Comparison of ENCODE assay signal across 8 mouse cellular contexts in the genomic region with DNA sequence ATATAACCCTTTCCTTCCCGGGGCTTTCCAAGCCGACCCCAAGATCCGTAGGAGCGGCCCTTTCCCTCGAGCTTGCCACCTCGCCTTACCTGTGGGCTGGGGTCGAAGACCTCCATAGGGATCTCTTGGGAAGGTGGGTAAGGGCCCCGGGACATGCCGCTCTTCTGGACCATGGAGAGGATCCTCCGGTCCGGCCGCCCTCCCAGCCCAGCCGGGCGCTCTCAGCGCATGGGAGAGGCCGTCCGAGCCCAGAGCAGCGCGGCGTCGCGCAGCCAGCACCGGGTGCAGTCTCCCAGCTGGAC. TPM values are rescaled to one million over a fixed set of nuclear protein-coding genes. Genes with fewer than 3 reads are reported as not detected.
DNase-seq lines count a peak whose midpoint lies in the region; ATAC-seq and TF ChIP-seq lines count a peak whose summit lies in the region.

No protein-coding gene starts in this region.

- no peak for TF ChIP-seq EP300 in liver, embryonic 14.5 days (IDR thresholded peaks at IDR 0.05; ENCODE audit: low read depth)

- H3K9ac ChIP-seq in forebrain, embryonic 13.5 days, result peak overlapping the region; percentile 96
- H3K9ac ChIP-seq in liver, embryonic 14.5 days (replicated peaks), result peak overlapping the region; percentile 27

- peak; percentile 44 for ATAC-seq in forebrain, embryonic 13.5 days
- ATAC-seq in liver, embryonic 14.5 days (ENCODE audit: insufficient read depth), result no peak

- H3K27ac ChIP-seq in heart, embryonic 10.5 days, result peak overlapping the region; percentile 89
- H3K27ac ChIP-seq in forebrain, embryonic 13.5 days, result peak overlapping the region; percentile 95
- H3K27ac ChIP-seq in liver, embryonic 14.5 days, result no peak overlapping the region

- peaks cover 4% of the 10 kb centered on the region for H3K79me3 ChIP-seq in C2C12 (ENCODE audit: low read depth)

- no peak for DNase-seq in heart, embryonic 10.5 days (ENCODE audit: low spot score)
- DNase-seq in heart, postnatal 10 days, result no peak
- no peak for DNase-seq in liver, embryonic 14.5 days (ENCODE audit: low read depth in 3 of 3, low spot score in 3 of 3)
- no peak for DNase-seq in adrenal gland, adult (ENCODE audit: inconsistent age in 2 of 2, low spot score in 1 of 2)
- no peak for DNase-seq in frontal cortex, postnatal 36 days (ENCODE audit: low spot score in 2 of 2)
- DNase-seq in adrenal gland, adult 8-10 months, result no peak

- H3K79me2 ChIP-seq in C2C12 (ENCODE audit: control insufficient read depth, insufficient read depth), result peaks cover 16% of the 10 kb centered on the region

- no peak for TF ChIP-seq CTCF in C2C12 (IDR thresholded peaks at IDR 0.05; ENCODE audit: control insufficient read depth, insufficient read depth, insufficient read length)
- TF ChIP-seq CTCF in liver, embryonic 14.5 days (IDR thresholded peaks at IDR 0.05; ENCODE audit: low read depth), result no peak

- H3K27me3 ChIP-seq in heart, embryonic 10.5 days (ENCODE audit: insufficient read depth, poor library complexity, severe bottlenecking), result peaks cover 25% of the 10 kb centered on the region
- no peaks in the 10 kb centered on the region for H3K27me3 ChIP-seq in C2C12 (ENCODE audit: control insufficient read depth, insufficient read depth, insufficient read length)
- H3K27me3 ChIP-seq in forebrain, embryonic 13.5 days, result no peaks in the 10 kb centered on the region
- peaks cover 6% of the 10 kb centered on the region; the same call in 1 of the 2 replicates for H3K27me3 ChIP-seq in liver, embryonic 14.5 days (ENCODE audit: control insufficient read depth, insufficient read depth, low read length)

- H3K4me3 ChIP-seq in heart, embryonic 10.5 days, result peak overlapping the region; percentile 76
- H3K4me3 ChIP-seq in C2C12 (ENCODE audit: insufficient read depth, poor library complexity, severe bottlenecking), result peak overlapping the region; percentile 51
- peak overlapping the region; percentile 87 for H3K4me3 ChIP-seq in forebrain, embryonic 13.5 days
- peak overlapping the region; percentile 23 to 56 for H3K4me3 ChIP-seq in liver, embryonic 14.5 days (ENCODE audit: insufficient read depth in 1 of 2, low read depth in 2 of 2, low read length in 2 of 2)

- H3K4me2 ChIP-seq in forebrain, embryonic 13.5 days, result peak overlapping the region; percentile 81
- peak overlapping the region; percentile 83 for H3K4me2 ChIP-seq in liver, embryonic 14.5 days (ENCODE audit: low read depth)

- peaks cover 2% of the 10 kb centered on the region; the same call in 1 of the 2 replicates for H3K36me3 ChIP-seq in heart, embryonic 10.5 days
- H3K36me3 ChIP-seq in C2C12 (ENCODE audit: control insufficient read depth, insufficient read depth), result no peaks in the 10 kb centered on the region
- peaks cover 18% of the 10 kb centered on the region for H3K36me3 ChIP-seq in forebrain, embryonic 13.5 days (ENCODE audit: poor library complexity, severe bottlenecking)
- H3K36me3 ChIP-seq in liver, embryonic 14.5 days (replicated peaks; ENCODE audit: control insufficient read depth, insufficient read depth, low read depth), result no peaks in the 10 kb centered on the region

- WGBS in heart, embryonic 10.5 days, result 0% methylated on average over 23 of the region's 23 CpGs
- WGBS in forebrain, embryonic 13.5 days, result 0% methylated on average over 20 of the region's 23 CpGs
- WGBS in liver, embryonic 14.5 days (ENCODE audit: insufficient replicate concordance), result 1% methylated on average over 23 of the region's 23 CpGs

- H3K4me1 ChIP-seq in heart, embryonic 10.5 days, result peaks cover 51% of the 10 kb centered on the region
- peaks cover 56% of the 10 kb centered on the region for H3K4me1 ChIP-seq in forebrain, embryonic 13.5 days
- peaks cover 6 to 9% of the 10 kb centered on the region in 2 experiments for H3K4me1 ChIP-seq in liver, embryonic 14.5 days (replicated peaks; ENCODE audit: control insufficient read depth in 2 of 2, insufficient read depth in 2 of 2, low read length in 1 of 2)

- intact Hi-C loops in heart, postnatal 10 days (cut with DNase I), result no loop called here

- peak overlapping the region; percentile 76 for H3ac ChIP-seq in C2C12 (ENCODE audit: control insufficient read depth, insufficient read length, low read depth)

- H3K9me3 ChIP-seq in heart, embryonic 10.5 days, result no peaks in the 10 kb centered on the region
- no peaks in the 10 kb centered on the region for H3K9me3 ChIP-seq in forebrain, embryonic 13.5 days (replicated peaks)
- no peaks in the 10 kb centered on the region for H3K9me3 ChIP-seq in liver, embryonic 14.5 days (ENCODE audit: control insufficient read depth, low read length)

TF ChIP-seq in C2C12, 6 proteins besides CTCF, POLR2A, EP300 and RAD21:
- TF ChIP-seq MAX (IDR thresholded peaks at IDR 0.05) (peak; percentile 21), CEBPB (IDR thresholded peaks at IDR 0.05; ENCODE audit: low read depth) (no peak), MYOD1 (IDR thresholded peaks at IDR 0.05; ENCODE audit: control insufficient read depth, insufficient read length, low read depth) (no peak), MYOG (IDR thresholded peaks at IDR 0.05; ENCODE audit: control insufficient read depth, extremely low read depth, insufficient read length) (no peak), FOSL1 (IDR thresholded peaks at IDR 0.05; ENCODE audit: insufficient read depth, low read length, poor library complexity, severe bottlenecking) (no peak)

RNA-seq across cellular contexts. Expression of a gene that starts 0.6 kb away (rescaled TPM):
- polyA plus RNA-seq in heart, embryonic 10.5 days (2016; fragmentation: Nextera tagmentation; extraction: Ambion mirVana), result 4.6 and 5.3 TPM in 2 replicates
- total RNA-seq in heart, postnatal 10 days (2021), result 1 to 10 TPM; 7.4 to 8.0 TPM
- 6.1 TPM for polyA plus RNA-seq in C2C12 (2012; fragmentation: generic; extraction: Trizol)
- 25.9 and 29.9 TPM in 2 replicates for polyA plus RNA-seq in forebrain, embryonic 13.5 days (2015; fragmentation: Nextera tagmentation; extraction: Ambion mirVana)
- polyA plus RNA-seq in liver, embryonic 14.5 days (2012; rRNA removed), result 0.38 and 0.60 TPM in 2 replicates
- 0.21 TPM in 1 of 2 replicates, not detected in the other for polyA plus RNA-seq in liver, embryonic 14.5 days (2014; fragmentation: Nextera tagmentation; extraction: Ambion mirVana)
- 10 to 100 TPM in 2 of 4 experiments, 1 to 10 TPM in 2; 7.8 to 18.8 (median 13.6) TPM for total RNA-seq in adrenal gland, adult 8-10 months (2022)

RNA-seq across cellular contexts. Expression of a gene that starts 4.3 kb away (rescaled TPM):
- 867 and 1,011 TPM in 2 replicates for polyA plus RNA-seq in heart, embryonic 10.5 days (2016; fragmentation: Nextera tagmentation; extraction: Ambion mirVana)
- 100 to 1,000 TPM; 713 to 718 TPM for total RNA-seq in heart, postnatal 10 days (2021)
- polyA plus RNA-seq in C2C12 (2012; fragmentation: generic; extraction: Trizol), result 3,682 TPM
- 801 and 821 TPM in 2 replicates for polyA plus RNA-seq in forebrain, embryonic 13.5 days (2015; fragmentation: Nextera tagmentation; extraction: Ambion mirVana)
- polyA plus RNA-seq in liver, embryonic 14.5 days (2012; rRNA removed), result 713 and 1,005 TPM in 2 replicates
- 717 and 735 TPM in 2 replicates for polyA plus RNA-seq in liver, embryonic 14.5 days (2014; fragmentation: Nextera tagmentation; extraction: Ambion mirVana)
- 1,000 to 10,000 TPM in 2 of 4 experiments, 100 to 1,000 TPM in 2; 894 to 1,148 (median 997) TPM for total RNA-seq in adrenal gland, adult 8-10 months (2022)

RNA-seq across cellular contexts. Expression of a gene that starts 26.2 kb away (rescaled TPM):
- 9.8 and 15.7 TPM in 2 replicates for polyA plus RNA-seq in heart, embryonic 10.5 days (2016; fragmentation: Nextera tagmentation; extraction: Ambion mirVana)
- 1 to 10 TPM; 1.6 to 1.7 TPM for total RNA-seq in heart, postnatal 10 days (2021)
- polyA plus RNA-seq in C2C12 (2012; fragmentation: generic; extraction: Trizol), result 0.54 TPM
- polyA plus RNA-seq in forebrain, embryonic 13.5 days (2015; fragmentation: Nextera tagmentation; extraction: Ambion mirVana), result 8.4 and 11.0 TPM in 2 replicates
- 1.8 and 2.2 TPM in 2 replicates for polyA plus RNA-seq in liver, embryonic 14.5 days (2012; rRNA removed)
- polyA plus RNA-seq in liver, embryonic 14.5 days (2014; fragmentation: Nextera tagmentation; extraction: Ambion mirVana), result 6.0 and 6.4 TPM in 2 replicates
- 1 to 10 TPM in 3 of 4 experiments, under 1 TPM in 1; 0.44 to 1.8 (median 1.4) TPM for total RNA-seq in adrenal gland, adult 8-10 months (2022)

RNA-seq across cellular contexts. Expression of a gene that starts 31.1 kb away (rescaled TPM):
- polyA plus RNA-seq in heart, embryonic 10.5 days (2016; fragmentation: Nextera tagmentation; extraction: Ambion mirVana), result 0.21 and 0.34 TPM in 2 replicates
- total RNA-seq in heart, postnatal 10 days (2021), result under 1 TPM; 0.31 to 0.42 TPM
- 34.6 TPM for polyA plus RNA-seq in C2C12 (2012; fragmentation: generic; extraction: Trizol)
- 1.2 and 1.6 TPM in 2 replicates for polyA plus RNA-seq in forebrain, embryonic 13.5 days (2015; fragmentation: Nextera tagmentation; extraction: Ambion mirVana)
- polyA plus RNA-seq in liver, embryonic 14.5 days (2012; rRNA removed), result 0.02 TPM in 1 of 2 replicates, not detected in the other
- not detected in 2 replicates for polyA plus RNA-seq in liver, embryonic 14.5 days (2014; fragmentation: Nextera tagmentation; extraction: Ambion mirVana)
- total RNA-seq in adrenal gland, adult 8-10 months (2022), result 10 to 100 TPM in 1 of 4 experiments, 1 to 10 TPM in 3; 3.8 to 10.9 (median 6.6) TPM

RNA-seq across cellular contexts. Expression of a gene that starts 36.0 kb away (rescaled TPM):
- not detected in 2 replicates for polyA plus RNA-seq in heart, embryonic 10.5 days (2016; fragmentation: Nextera tagmentation; extraction: Ambion mirVana)
- total RNA-seq in heart, postnatal 10 days (2021), result 1 to 10 TPM; 4.8 to 6.9 TPM
- polyA plus RNA-seq in C2C12 (2012; fragmentation: generic; extraction: Trizol), result 0.25 TPM
- polyA plus RNA-seq in forebrain, embryonic 13.5 days (2015; fragmentation: Nextera tagmentation; extraction: Ambion mirVana), result 0.14 and 0.34 TPM in 2 replicates
- 0.38 and 0.45 TPM in 2 replicates for polyA plus RNA-seq in liver, embryonic 14.5 days (2012; rRNA removed)
- 0.20 and 0.58 TPM in 2 replicates for polyA plus RNA-seq in liver, embryonic 14.5 days (2014; fragmentation: Nextera tagmentation; extraction: Ambion mirVana)
- 10 to 100 TPM; 13.5 to 36.2 (median 24.0) TPM for total RNA-seq in adrenal gland, adult 8-10 months (2022)
